Mouse (Mus musculus) midbrain, embryonic 10.5 days (tissue): ENCODE data around the gene Mvb12a. TPM values are rescaled to one million over a fixed set of nuclear protein-coding genes. Genes with fewer than 3 reads are reported as not detected.

ENCODE experiments used
- DNase-seq: peaks from one replicate; pipeline ENCODE4 v3.0.0-alpha.2; 2017; ENCODE audit warnings: low spot score
- H3K27ac ChIP-seq: fragments of 300-500 bp; sonication (generic); replicated peaks from 2 replicates; pipeline ENCODE4 v1.5.1; 2016; ENCODE audit warnings: mild to moderate bottlenecking
- H3K27me3 ChIP-seq: fragments of 300-500 bp; sonication (generic); 2 replicates; pipeline ENCODE4 v1.6.1; 2016; ENCODE audit warnings: low read depth, mild to moderate bottlenecking; ENCODE audit not compliant: poor library complexity, severe bottlenecking
- H3K36me3 ChIP-seq: fragments of 300-500 bp; sonication (generic); 2 replicates; pipeline ENCODE4 v1.6.1; 2016; ENCODE audit warnings: mild to moderate bottlenecking, moderate library complexity
- H3K4me1 ChIP-seq: fragments of 300-500 bp; sonication (generic); 2 replicates; pipeline ENCODE4 v1.6.1; 2016
- H3K4me3 ChIP-seq: fragments of 300-500 bp; sonication (generic); 2 replicates; pipeline ENCODE4 v1.5.1; 2016; ENCODE audit warnings: mild to moderate bottlenecking, moderate library complexity
- H3K9me3 ChIP-seq: fragments of 300-500 bp; sonication (generic); replicated peaks from 2 replicates; pipeline ENCODE4 v1.6.1; 2016; ENCODE audit warnings: mild to moderate bottlenecking
- WGBS: fragments of 180-500 bp; shearing (Covaris S2); methylation state at CpG from one replicate; pipeline ENCODE4 v1.1.7; 2016; 5-methylcytosine and 5-hydroxymethylcytosine counted together
- polyA plus RNA-seq: library from polyadenylated mRNA; unstranded; fragments of >200 nt; fragmentation: Nextera tagmentation; extraction: Ambion mirVana; gene quantifications from 2 replicates; pipeline ENCODE4 v1.2.1, GENCODE M21; 2016

The Mvb12a gene
- polyA plus RNA-seq, 1 experiment from 2014 or later: 62.9 TPM

DNA sequence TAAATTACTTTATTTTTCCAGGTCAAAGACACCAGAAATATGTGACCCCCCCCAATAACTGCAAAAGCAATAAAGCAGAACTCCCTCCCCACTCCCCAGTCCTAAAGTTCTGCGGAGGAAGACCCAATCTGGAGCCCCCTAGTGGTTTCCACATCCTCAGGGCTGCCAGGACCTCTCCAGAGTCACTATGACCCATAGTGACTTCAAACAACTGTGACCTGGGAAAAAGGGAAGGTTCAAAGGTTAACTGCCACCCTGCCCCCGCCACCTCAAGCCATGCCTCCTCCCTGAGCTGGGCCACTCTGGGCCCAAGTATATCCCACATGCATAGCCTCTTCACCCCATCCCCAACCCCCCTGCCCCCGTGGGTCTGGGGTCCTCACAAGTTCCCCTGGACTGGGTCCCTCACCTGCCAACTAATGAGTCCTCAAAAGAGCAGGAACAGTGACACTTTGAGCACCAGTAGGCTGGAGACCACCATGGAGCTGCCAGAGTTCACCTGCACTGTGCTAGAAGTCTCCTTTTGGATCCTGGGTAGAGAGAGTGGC, 8.4 kb upstream of the Mvb12a start:
- WGBS: 40% methylated on average over 3 of the region's 3 CpGs
- Histone ChIP-seq H3K9me3 (no peaks in the 10 kb centered on the region), H3K4me1 (peaks cover 18% of the 10 kb centered on the region), H3K36me3 (no peaks in the 10 kb centered on the region), H3K4me3 (no peak overlapping the region), H3K27me3 (peaks cover 44% of the 10 kb centered on the region), H3K27ac (no peak overlapping the region)
- no peak for DNase-seq

DNA sequence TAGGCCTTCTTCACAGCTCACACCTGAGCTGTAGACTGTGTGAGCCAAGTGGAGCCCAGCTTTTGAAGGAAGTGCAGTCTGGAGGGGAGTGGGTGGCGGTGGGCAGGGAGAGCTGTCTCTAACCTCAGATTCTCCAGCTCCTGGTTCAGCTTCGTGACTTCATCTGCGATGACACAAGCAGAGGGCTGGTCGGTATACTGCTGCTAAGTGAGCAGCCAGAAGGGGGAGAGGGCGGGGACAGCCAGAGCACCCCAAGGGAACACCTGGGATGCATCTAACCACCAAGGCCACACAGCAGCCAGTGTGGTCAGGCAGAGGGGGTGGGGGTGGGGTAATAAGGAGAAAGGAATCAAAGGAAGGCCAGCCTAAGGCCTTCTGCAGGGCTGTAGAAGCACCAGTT, 7.1 kb upstream of the Mvb12a start:
- H3K9me3 ChIP-seq: no peaks in the 10 kb centered on the region
- 65% methylated on average over 5 of the region's 5 CpGs for WGBS
- H3K4me3 ChIP-seq: no peak overlapping the region
- H3K27ac ChIP-seq: no peak overlapping the region
- no peak for DNase-seq
- peaks cover 18% of the 10 kb centered on the region for H3K4me1 ChIP-seq
- peaks cover 44% of the 10 kb centered on the region for H3K27me3 ChIP-seq
- H3K36me3 ChIP-seq: no peaks in the 10 kb centered on the region

DNA sequence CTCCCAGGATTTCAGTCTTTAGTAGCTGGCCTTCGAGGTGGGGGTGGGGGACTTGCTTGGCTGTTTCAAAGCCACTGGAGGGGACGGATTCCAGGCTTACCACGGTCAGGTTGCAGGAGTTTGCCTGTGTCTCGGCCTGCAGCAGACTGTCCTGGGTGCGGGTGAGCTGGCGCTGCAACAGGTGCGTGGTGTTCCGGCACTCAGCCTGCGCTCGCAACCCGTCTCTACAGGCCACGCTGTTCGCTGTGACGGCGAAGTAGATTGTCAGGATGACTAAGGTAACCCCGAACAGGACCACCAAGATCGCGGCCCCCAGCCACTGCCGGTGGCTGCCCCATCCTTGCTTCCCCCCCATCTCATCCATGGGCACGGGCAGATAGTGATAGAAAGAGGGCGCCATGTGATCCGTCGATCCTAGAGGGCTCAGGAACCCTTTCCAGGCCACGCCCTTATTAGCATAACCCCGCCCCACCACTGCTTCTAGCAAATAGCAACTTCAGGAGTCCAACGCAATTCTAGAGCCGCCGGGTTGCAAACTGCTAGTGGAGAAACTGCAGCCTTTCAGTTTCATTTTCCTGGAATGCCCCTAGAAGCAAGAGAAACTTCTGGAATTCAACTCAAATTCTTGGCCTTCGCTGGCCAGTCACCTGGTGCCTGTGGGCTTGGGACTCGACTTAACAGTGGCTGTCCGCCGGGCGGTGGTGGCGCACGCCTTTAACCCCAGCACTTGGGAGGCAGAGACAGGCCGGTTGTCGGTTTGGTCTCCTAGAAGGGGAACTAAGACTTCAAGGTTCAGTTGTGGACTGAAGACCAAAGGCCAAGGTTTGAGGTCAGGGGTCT, 5.5 kb upstream of the Mvb12a start, which contains the start of gene Bst2:
Bst2 (minus strand) TSS at position 429 of the 840 bp plus-strand sequence.
- DNase-seq: peak; percentile 72
- Histone ChIP-seq H3K36me3 (no peaks in the 10 kb centered on the region), H3K4me1 (peaks cover 18% of the 10 kb centered on the region), H3K9me3 (no peaks in the 10 kb centered on the region), H3K27me3 (peaks cover 44% of the 10 kb centered on the region), H3K4me3 (peak within 1 kb of the TSS; percentile 50), H3K27ac (peak within 1 kb of the TSS; percentile 46; the same call in 1 of the 2 replicates)
- WGBS: 3% methylated on average over 37 of the region's 37 CpGs

- 89% methylated on average over 9 of the region's 9 CpGs for WGBS
- Histone ChIP-seq H3K4me3 (peak overlapping the region; percentile 74), H3K9me3 (no peaks in the 10 kb centered on the region), H3K4me1 (peaks cover 14% of the 10 kb centered on the region), H3K36me3 (peaks cover 36% of the 10 kb centered on the region), H3K27me3 (peaks cover under 1% of the 10 kb centered on the region; the same call in 1 of the 2 replicates), H3K27ac (no peak overlapping the region)
- no peak for DNase-seq
These were observed 1.0 kb downstream of the Mvb12a start for GRCm38 (mm10) chr8:71543755-71544154.

DNA sequence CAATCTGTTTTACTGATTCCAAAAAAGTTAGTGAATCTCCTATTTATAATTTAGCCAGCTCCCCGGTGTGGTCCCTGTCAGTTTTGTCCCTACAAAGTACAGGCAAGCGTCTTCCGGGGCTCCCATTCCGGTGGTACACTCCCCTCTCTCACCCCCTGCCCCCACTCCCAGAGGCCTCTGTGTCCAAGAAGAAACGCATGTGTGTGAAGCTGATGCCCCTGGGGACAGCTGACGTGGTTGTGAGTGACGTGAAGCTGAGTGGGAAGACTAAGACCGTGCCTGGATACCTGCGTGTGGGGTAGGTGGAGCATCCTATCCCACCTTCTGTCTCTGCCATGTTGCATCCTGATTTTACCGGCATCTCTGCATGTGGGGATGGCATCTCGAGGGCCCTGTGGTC, 2.3 kb downstream of the Mvb12a start:
- H3K27ac ChIP-seq: no peak overlapping the region
- WGBS: 93% methylated on average over 11 of the region's 11 CpGs
- no peaks in the 10 kb centered on the region for H3K27me3 ChIP-seq
- H3K4me1 ChIP-seq: peaks cover 14% of the 10 kb centered on the region
- H3K4me3 ChIP-seq: no peak overlapping the region
- DNase-seq: no peak
- H3K9me3 ChIP-seq: no peaks in the 10 kb centered on the region
- H3K36me3 ChIP-seq: peaks cover 37% of the 10 kb centered on the region

GRCm38 (mm10) chr8:71547590-71547989, 4.9 kb downstream of the Mvb12a start:
- no peak for DNase-seq
- 86% methylated on average over 7 of the region's 7 CpGs for WGBS
- Histone ChIP-seq H3K27ac (no peak overlapping the region), H3K36me3 (peaks cover 37% of the 10 kb centered on the region), H3K4me3 (no peak overlapping the region), H3K27me3 (no peaks in the 10 kb centered on the region), H3K4me1 (peaks cover 14% of the 10 kb centered on the region), H3K9me3 (no peaks in the 10 kb centered on the region)

- H3K36me3 ChIP-seq: peaks cover 29% of the 10 kb centered on the region
- WGBS: 71% methylated on average over 7 of the region's 7 CpGs
- no peak overlapping the region for H3K27ac ChIP-seq
- no peaks in the 10 kb centered on the region for H3K4me1 ChIP-seq
- no peak overlapping the region for H3K4me3 ChIP-seq
- H3K9me3 ChIP-seq: no peaks in the 10 kb centered on the region
- DNase-seq: no peak
- H3K27me3 ChIP-seq: peaks cover 13% of the 10 kb centered on the region
These were observed 8.0 kb downstream of the Mvb12a start for GRCm38 (mm10) chr8:71550754-71551153.

DNA sequence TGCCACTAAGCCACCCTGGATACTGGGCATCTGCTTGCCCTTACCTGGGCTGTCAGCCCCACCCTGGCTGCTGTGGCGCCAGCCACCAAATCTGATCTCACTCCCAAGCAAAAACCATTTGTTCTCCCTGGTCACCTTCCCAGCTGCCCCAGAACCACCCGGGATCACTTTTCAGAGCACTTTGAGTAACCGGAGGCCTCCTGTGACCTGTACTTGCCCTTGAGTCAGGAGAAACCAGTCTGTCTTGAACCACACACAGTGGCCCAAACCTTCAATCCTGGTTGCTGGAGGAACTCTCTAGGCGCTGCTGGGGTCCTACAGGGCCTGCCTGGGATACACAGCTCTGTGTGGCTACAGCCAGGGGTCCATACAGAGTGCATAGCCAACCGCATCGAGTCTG, 10.0 kb downstream of the Mvb12a start:
- Histone ChIP-seq H3K4me1 (no peaks in the 10 kb centered on the region), H3K9me3 (no peaks in the 10 kb centered on the region), H3K27ac (no peak overlapping the region), H3K27me3 (peaks cover 33% of the 10 kb centered on the region), H3K36me3 (peaks cover 10% of the 10 kb centered on the region), H3K4me3 (no peak overlapping the region)
- 81% methylated on average over 6 of the region's 6 CpGs for WGBS
- DNase-seq: no peak

- H3K4me1 ChIP-seq: peaks cover 10% of the 10 kb centered on the region
- H3K27me3 ChIP-seq: peaks cover 45% of the 10 kb centered on the region
- WGBS: 75% methylated on average over 6 of the region's 6 CpGs
- H3K27ac ChIP-seq: no peak overlapping the region
- H3K9me3 ChIP-seq: no peaks in the 10 kb centered on the region
- H3K36me3 ChIP-seq: no peaks in the 10 kb centered on the region; the same call in 1 of the 2 replicates
- no peak for DNase-seq
- H3K4me3 ChIP-seq: no peak overlapping the region
These were observed 11.3 kb downstream of the Mvb12a start for GRCm38 (mm10) chr8:71554001-71554400.

GRCm38 (mm10) chr8:71554644-71555043, 11.9 kb downstream of the Mvb12a start:
- DNase-seq: no peak
- Histone ChIP-seq H3K4me3 (no peak overlapping the region), H3K36me3 (no peaks in the 10 kb centered on the region), H3K27ac (no peak overlapping the region), H3K27me3 (peaks cover 52% of the 10 kb centered on the region), H3K4me1 (peaks cover 13% of the 10 kb centered on the region), H3K9me3 (no peaks in the 10 kb centered on the region)
- 86% methylated on average over 2 of the region's 2 CpGs for WGBS

DNA sequence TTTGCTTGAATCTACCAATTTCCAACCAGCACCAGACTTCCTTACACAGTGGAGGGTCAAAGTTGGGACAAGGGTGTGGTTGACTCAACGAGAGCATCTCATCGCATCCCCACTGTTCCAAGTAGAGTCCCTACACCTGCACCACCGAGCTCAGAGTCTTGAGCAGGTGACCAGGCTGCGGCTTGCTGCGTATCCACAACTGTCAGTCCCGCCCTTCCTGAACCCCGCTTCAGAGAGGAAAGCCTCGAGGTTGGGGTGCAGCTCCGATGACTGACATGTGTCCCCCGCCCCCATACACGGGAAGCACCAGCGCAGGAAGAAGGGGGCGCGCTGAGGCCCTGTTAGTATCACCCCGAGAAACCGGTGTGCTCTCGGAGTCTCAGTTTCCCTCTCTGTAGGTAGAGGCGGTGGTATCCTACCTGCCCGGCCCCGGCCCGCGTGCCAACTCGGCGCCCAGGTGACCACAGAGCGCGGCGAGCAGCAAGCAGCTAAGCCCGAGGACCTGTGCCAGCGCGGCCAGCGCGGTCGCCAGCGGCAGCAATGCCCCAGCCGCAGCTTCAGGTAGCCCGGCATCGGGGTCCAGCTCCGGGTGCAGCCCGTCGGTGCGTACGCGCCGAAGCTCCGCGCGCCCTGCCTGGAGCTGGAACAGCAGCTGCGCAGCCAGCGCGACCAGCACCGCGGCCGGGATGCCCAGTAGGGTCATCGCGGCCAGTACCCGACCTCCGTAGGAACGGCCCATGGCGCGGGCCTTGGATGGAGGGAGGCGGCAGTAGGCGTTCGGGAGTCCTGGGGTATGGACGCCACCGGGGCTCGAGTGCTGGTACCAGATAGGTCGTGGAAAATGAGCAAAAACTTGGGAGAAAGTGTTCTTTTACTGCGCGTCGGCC, 15.6 kb downstream of the Mvb12a start, which contains the start of gene Tmem221:
Tmem221 (minus strand) TSS at position 801 of the 887 bp plus-strand sequence.
- DNase-seq: peak; percentile 52
- no peaks in the 10 kb centered on the region for H3K36me3 ChIP-seq
- H3K27me3 ChIP-seq: peaks cover 89% of the 10 kb centered on the region
- 4% methylated on average over 70 of the region's 70 CpGs for WGBS
- peak within 1 kb of the TSS; percentile 51 for H3K4me3 ChIP-seq
- no peaks in the 10 kb centered on the region for H3K9me3 ChIP-seq
- no peak within 1 kb of the TSS for H3K27ac ChIP-seq
- peaks cover 22% of the 10 kb centered on the region for H3K4me1 ChIP-seq

- Histone ChIP-seq H3K27me3 (peaks cover 97% of the 10 kb centered on the region), H3K4me1 (peaks cover 22% of the 10 kb centered on the region), H3K27ac (no peak overlapping the region), H3K36me3 (no peaks in the 10 kb centered on the region), H3K4me3 (peak overlapping the region; percentile 51), H3K9me3 (peaks cover 3% of the 10 kb centered on the region)
- no peak for DNase-seq
- WGBS: 3% methylated on average over 24 of the region's 24 CpGs
These were observed 16.4 kb downstream of the Mvb12a start for GRCm38 (mm10) chr8:71558958-71559690.
